Mouse (Mus musculus) E14TG2a.4 (cell line): ENCODE data around the gene Gm20509.
A peak's percentile ranks its signal among the peaks of the same experiment; 100 is the strongest.
"Not testable (repeated sequence)": the region's sequence is repeated elsewhere in the genome, so short reads cannot be mapped to it uniquely, and the experiment has no call there.

Experiments used
- H3K27me3 ChIP-seq: 2 replicates; pipeline ENCODE4 v1.6.1; 2014; ENCODE audit warnings: low read length, control low read depth; ENCODE audit not compliant: insufficient read depth
- H3K36me3 ChIP-seq: 2 replicates; pipeline ENCODE4 v1.6.1; 2014; ENCODE audit warnings: low read length, control low read depth; ENCODE audit not compliant: insufficient read depth
- H3K4me1 ChIP-seq: replicated peaks from 2 replicates; pipeline ENCODE4 v1.6.1; 2014; ENCODE audit warnings: low read depth, low read length, control low read depth
- H3K4me3 ChIP-seq: replicated peaks from 2 replicates; pipeline ENCODE4 v1.5.1; 2014; ENCODE audit warnings: mild to moderate bottlenecking, low read length
- H3K9me3 ChIP-seq: 2 replicates; pipeline ENCODE4 v1.6.1; 2014; ENCODE audit warnings: low read length, control low read depth
- CTCF ChIP-seq: conservative IDR thresholded peaks from 2 replicates; pipeline ENCODE4 v1.5.1; 2014; ENCODE audit warnings: low read length
- NANOG ChIP-seq: IDR thresholded peaks from 2 replicates; pipeline ENCODE4 v1.6.1; 2014; ENCODE audit warnings: borderline replicate concordance, low read length, mixed read lengths
- POU5F1 ChIP-seq: IDR thresholded peaks from 2 replicates; pipeline ENCODE4 v1.6.1; 2014; ENCODE audit warnings: low read length, borderline replicate concordance

Gene Gm20509

DNA sequence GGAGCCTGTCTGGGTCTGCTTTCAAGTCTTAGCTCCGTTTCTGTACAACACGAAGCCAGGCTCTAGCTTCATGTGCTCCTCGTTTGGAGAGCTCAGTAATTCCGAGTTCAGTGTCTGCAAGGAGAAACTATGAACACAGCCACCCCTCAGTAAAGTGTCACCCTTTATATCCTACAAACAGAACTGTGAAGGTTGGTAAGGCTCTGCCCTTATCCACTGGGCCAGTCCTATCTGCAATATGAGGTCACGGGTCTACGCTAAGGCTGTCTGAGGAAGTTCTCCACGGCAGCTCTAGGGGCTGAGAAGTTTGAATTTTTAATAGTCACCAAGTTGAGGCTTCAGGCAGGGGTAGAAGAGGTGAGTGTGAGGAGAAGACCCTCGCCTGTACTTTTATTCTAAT lies 29.8 kb upstream of the Gm20509 start:
- Histone ChIP-seq H3K4me1 (peaks cover 82% of the 10 kb centered on the region), H3K4me3 (no peak overlapping the region), H3K27me3 (no peaks in the 10 kb centered on the region), H3K9me3 (0 out of 2 replicates have a peak, but pooled peaks cover 3% of the 10 kb centered on the region), H3K36me3 (0 out of 2 replicates have a peak, but pooled peaks cover 4% of the 10 kb centered on the region)
- TF ChIP-seq CTCF = no peak
- no peak for TF ChIP-seq NANOG
- no peak for TF ChIP-seq POU5F1

DNA sequence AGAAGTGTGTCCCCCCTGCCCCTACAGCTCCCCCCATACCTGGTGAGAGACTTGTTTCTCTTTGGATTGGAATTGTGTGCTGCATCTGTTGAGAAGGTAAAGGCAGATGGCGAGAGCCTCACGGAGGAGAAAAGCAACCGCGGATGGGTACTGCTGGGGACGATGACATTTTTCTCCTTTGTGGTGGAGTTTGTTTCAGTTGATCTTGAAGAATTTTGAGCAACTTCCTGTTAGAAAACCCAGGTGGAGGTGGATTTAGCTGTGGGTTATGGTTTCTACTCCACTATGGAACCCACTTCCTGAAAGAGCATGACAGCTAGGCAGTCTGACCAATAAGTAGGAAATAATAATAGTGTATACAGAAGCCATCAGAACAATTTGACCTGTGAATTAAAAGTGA lies 29.1 kb upstream of the Gm20509 start:
- Histone ChIP-seq H3K27me3 (no peaks in the 10 kb centered on the region), H3K9me3 (0 out of 2 replicates have a peak, but pooled peaks cover 3% of the 10 kb centered on the region), H3K36me3 (0 out of 2 replicates have a peak, but pooled peaks cover 4% of the 10 kb centered on the region), H3K4me1 (peaks cover 79% of the 10 kb centered on the region), H3K4me3 (no peak overlapping the region)
- TF ChIP-seq NANOG (no peak), CTCF (no peak), POU5F1 (no peak)

DNA sequence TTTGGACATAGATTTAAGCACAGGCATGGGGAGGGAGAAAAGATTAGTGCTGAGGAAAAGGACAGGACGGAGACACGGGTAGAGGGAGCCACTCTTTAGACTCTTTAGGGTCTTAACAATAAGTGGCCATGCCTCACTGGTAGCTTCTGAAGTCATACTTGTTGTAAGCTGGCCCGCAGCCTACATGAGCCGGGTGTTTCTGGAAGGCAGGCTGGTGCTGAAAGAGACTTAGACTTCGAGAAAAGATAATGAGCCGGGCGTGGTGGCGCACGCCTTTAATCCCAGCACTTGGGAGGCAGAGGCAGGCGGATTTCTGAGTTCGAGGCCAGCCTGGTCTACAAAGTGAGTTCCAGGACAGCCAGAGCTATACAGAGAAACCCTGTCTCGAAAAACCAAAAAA lies 22.9 kb upstream of the Gm20509 start:
- not testable (repeated sequence) for H3K9me3 ChIP-seq, H3K36me3 ChIP-seq, H3K27me3 ChIP-seq
- peaks cover 84% of the 10 kb centered on the region for H3K4me1 ChIP-seq
- H3K4me3 ChIP-seq = peak overlapping the region; percentile 15; the same call in 1 of the 2 replicates

DNA sequence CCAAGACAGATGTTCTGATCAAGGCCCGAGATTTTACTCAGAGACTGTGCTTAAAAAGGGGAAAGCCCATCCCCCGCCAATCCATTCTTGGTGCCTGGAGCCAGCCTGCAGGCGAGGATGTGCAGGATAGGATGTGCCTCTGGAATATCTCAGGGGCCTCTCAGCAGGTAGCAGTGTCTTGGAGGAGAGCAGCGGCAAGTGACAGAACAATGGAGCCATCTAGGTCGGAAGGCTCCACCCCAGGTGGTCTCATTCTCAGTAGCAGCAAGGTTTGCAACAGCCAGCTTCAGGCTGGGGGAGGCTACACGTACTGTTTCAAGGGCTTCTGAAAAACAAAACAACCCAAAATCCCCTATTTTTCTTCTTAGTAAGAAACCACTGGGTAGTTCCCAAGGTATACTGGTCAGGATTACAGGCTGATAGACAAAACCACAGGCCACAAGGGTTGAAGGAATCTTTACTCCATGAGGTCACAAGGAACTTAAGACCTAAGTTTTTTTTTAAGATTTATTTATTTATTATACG lies 22.4 kb upstream of the Gm20509 start:
- peaks cover 85% of the 10 kb centered on the region for H3K4me1 ChIP-seq
- H3K36me3 ChIP-seq = peaks cover 4% of the 10 kb centered on the region; the same call in 1 of the 2 replicates
- no peak overlapping the region; the same call in 1 of the 2 replicates for H3K4me3 ChIP-seq
- no peaks in the 10 kb centered on the region for H3K9me3 ChIP-seq
- TF ChIP-seq CTCF (no peak), NANOG (peak; percentile 88)
- H3K27me3 ChIP-seq = no peaks in the 10 kb centered on the region

DNA sequence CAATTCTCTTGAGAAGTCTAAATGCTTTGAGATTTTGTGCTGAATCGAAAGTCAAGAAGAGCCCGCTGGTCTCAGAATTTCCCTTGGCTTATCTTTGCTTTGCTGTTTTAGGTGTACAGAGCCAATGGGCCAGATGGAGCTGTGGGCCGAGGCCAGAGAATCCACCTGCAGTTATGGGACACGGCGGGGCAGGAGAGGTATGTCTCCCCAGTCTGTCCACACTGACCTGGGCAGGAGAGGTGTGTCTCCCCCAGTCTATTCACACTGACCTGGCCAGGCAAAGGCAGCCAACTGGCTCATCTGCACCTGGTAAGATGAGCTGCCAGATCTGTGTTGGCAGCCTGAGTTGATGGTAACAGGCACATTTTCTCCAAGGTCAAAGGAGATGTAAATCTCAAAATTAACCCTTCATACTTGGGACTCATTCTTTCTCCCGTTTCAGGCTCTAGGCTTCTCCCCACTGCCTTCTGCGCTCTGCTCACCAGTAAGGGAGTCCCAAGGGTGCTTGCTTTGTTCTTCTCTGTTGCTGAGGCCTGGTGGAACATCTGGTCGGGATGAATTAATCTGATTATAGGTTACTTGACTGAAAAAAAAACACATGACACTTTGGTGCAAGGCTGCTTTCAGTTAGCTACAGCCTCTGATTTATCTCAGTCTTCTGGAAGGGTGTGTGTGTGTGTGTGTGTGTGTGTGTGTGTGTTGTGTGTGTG lies 19.8 kb upstream of the Gm20509 start:
- peak overlapping the region; percentile 53 for H3K4me3 ChIP-seq
- H3K9me3 ChIP-seq = no peaks in the 10 kb centered on the region
- H3K4me1 ChIP-seq = peaks cover 89% of the 10 kb centered on the region
- peaks cover 7% of the 10 kb centered on the region for H3K36me3 ChIP-seq
- H3K27me3 ChIP-seq = no peaks in the 10 kb centered on the region
- TF ChIP-seq NANOG = no peak
- no peak for TF ChIP-seq POU5F1
- TF ChIP-seq CTCF = no peak

DNA sequence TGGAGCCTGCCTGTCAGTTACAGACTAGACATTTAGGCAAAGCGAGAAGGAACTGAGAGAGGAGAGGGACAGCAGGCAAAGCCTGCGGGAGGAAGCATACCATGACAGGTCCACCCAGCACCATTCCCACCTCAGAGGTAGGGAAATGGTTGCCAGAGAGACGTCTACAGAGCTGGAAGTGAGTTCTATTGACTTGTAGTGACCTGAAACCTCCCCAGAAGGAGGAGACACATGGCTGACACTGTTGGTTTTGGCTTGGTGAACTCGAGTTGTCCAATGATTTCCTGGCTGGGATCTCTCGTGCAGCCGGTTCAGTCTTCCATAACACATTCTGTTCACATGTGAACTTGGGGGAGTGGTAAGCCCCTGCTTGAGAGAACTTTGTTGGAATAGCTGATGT lies 18.3 kb upstream of the Gm20509 start:
- H3K36me3 ChIP-seq = peaks cover 10% of the 10 kb centered on the region
- H3K4me3 ChIP-seq = no peak overlapping the region
- peaks cover 91% of the 10 kb centered on the region for H3K4me1 ChIP-seq
- H3K27me3 ChIP-seq = no peaks in the 10 kb centered on the region
- H3K9me3 ChIP-seq = no peaks in the 10 kb centered on the region
- no peak for TF ChIP-seq NANOG
- TF ChIP-seq CTCF = no peak
- no peak for TF ChIP-seq POU5F1

DNA sequence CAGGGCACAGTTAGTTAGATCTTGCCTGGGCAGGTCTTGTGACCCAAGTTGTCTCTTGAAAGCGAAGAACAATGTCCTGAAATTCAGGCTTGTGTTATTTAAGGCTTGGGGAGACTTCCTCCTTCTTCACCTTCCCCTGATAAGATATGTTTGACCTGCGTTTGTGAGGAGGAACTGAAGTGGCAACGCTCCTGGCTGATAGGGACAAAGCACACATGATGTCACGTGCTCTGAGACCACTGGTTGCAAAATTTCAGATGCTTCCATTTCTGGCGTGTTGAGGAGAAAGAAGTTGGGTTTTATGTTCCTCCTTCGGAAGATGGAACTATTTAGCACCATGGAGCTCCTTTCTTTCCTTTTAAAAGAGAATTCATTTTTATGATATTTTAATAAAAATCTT lies 16.4 kb upstream of the Gm20509 start:
- TF ChIP-seq POU5F1 (no peak), CTCF (no peak), NANOG (no peak)
- H3K36me3 ChIP-seq = peaks cover 10% of the 10 kb centered on the region
- no peak overlapping the region for H3K4me3 ChIP-seq
- H3K9me3 ChIP-seq = no peaks in the 10 kb centered on the region
- H3K4me1 ChIP-seq = peaks cover 97% of the 10 kb centered on the region
- H3K27me3 ChIP-seq = no peaks in the 10 kb centered on the region

DNA sequence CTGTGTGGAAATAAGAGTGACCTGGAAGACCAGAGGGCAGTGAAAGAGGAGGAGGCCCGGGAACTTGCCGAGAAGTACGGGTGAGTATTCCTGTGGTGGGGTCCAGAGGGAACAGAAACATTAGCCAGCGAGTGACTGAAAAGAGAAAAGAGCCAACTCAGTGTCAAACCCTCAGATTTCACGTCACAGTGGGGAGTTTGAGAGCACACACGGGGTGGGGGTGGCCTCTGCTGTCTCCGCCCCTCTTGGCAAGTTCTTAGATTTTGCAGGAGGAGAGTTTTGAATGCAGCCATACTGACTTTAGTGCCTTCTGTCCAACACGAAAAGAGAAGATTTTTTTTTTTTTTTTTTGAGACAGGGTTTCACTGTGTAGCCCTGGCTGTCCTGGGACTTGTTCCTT lies 15.1 kb upstream of the Gm20509 start:
- Histone ChIP-seq H3K4me1 (peaks cover 91% of the 10 kb centered on the region), H3K36me3 (peaks cover 10% of the 10 kb centered on the region), H3K4me3 (no peak overlapping the region), H3K9me3 (no peaks in the 10 kb centered on the region), H3K27me3 (no peaks in the 10 kb centered on the region)
- no peak for TF ChIP-seq POU5F1
- TF ChIP-seq CTCF = no peak
- TF ChIP-seq NANOG = no peak

DNA sequence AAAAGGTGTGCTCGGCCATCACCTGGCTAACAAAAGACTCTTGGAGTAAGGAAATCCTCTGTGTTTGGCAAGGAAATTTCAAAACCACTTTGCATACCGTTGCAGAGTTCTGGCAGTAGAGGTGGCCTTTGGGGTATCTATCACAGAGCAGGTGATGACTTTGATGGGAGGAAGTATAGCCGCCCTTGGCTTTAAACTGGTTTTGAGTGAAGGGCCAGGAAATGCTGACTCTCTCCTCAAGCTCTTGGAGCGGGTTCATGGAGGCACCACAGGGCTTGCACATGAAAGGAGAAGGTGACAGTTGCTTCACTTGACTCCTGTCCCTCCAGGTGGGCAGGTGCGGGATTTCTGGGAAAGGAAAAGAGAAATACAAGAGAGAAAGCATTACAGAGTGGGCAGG lies 14.7 kb upstream of the Gm20509 start:
- Histone ChIP-seq H3K36me3 (peaks cover 10% of the 10 kb centered on the region), H3K4me1 (peaks cover 91% of the 10 kb centered on the region), H3K27me3 (no peaks in the 10 kb centered on the region), H3K4me3 (no peak overlapping the region), H3K9me3 (no peaks in the 10 kb centered on the region)
- TF ChIP-seq POU5F1 (no peak), NANOG (no peak), CTCF (no peak)
